Mouse (Mus musculus): ENCODE results near the gene Neu2. TPM values are rescaled to one million over a fixed set of nuclear protein-coding genes. Genes with fewer than 3 reads are reported as not detected.

The Neu2 gene
- polyA plus RNA-seq, 1 experiment from 2014 or later: not detected

- no peaks in the 10 kb centered on the region for H3K9me3 ChIP-seq
- no peak for ATAC-seq (ENCODE audit: insufficient number of reproducible peaks, low FRiP score, low TSS enrichment, low read depth)
- no peaks in the 10 kb centered on the region for H3K4me1 ChIP-seq
- 85% methylated on average over 4 of the region's 4 CpGs for WGBS
- no peak overlapping the region for H3K4me3 ChIP-seq
- no peak overlapping the region for H3K4me2 ChIP-seq
- no peak overlapping the region for H3K27ac ChIP-seq
- no peaks in the 10 kb centered on the region for H3K36me3 ChIP-seq
- no peaks in the 10 kb centered on the region for H3K27me3 ChIP-seq
- no peak overlapping the region for H3K9ac ChIP-seq
Observed at GRCm38 (mm10) chr1:87637878-87638600, 128.3 kb downstream of the Neu2 start.

DNA sequence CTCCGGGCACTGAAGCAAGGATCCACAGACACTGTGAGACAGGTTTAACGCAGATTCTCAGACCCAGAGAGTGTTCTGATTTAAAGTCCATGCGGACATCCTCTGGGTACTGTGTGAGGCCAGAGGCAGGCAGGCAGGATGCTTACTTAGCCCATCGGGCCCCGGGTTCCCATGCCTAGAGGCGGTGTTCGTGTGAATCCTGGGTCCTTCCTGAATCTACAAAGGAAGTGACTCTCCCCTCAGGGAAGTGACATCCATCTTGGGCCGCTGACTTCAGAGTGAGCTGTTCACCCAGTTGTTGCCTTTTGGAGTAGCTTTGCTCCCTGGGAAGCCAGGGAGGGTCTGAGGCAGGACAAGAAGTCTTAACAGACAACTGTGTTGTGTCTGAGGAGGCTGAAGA lies 130.0 kb downstream of the Neu2 start:
- no peaks in the 10 kb centered on the region for H3K4me1 ChIP-seq
- H3K27me3 ChIP-seq: no peaks in the 10 kb centered on the region
- H3K9me3 ChIP-seq: no peaks in the 10 kb centered on the region
- H3K27ac ChIP-seq: peak overlapping the region; percentile 69
- no peak overlapping the region for H3K4me2 ChIP-seq
- H3K36me3 ChIP-seq: no peaks in the 10 kb centered on the region
- H3K4me3 ChIP-seq: no peak overlapping the region
- 86% methylated on average over 8 of the region's 8 CpGs for WGBS
- no peak for ATAC-seq (ENCODE audit: insufficient number of reproducible peaks, low FRiP score, low TSS enrichment, low read depth)
- no peak overlapping the region for H3K9ac ChIP-seq

DNA sequence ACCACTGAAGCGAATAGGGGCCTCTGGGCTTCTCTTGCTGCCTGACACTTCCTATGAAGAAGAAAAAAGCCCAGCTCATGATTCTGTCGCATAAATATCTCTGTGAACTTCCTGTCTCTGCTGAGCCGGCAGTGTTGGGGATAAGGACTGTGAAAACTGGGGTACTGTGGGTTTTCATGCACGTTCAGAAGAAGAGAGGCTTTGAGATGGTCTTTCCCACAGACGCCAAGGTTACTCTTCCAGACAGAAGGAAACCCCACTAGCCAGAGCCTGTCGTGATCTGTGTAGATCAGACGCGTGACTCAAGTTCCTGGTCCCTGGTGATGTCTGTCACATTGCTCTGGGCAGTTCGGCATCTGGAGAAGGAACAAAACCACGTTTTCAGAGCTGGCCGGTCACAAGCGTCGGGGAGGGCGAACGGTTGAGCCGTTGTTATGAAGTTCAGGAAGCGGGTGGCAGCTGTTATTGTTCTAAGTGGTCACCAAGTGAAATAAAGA lies 130.5 kb downstream of the Neu2 start:
- Histone ChIP-seq H3K4me2 (no peak overlapping the region), H3K36me3 (no peaks in the 10 kb centered on the region), H3K9ac (no peak overlapping the region), H3K9me3 (no peaks in the 10 kb centered on the region), H3K4me1 (no peaks in the 10 kb centered on the region), H3K4me3 (no peak overlapping the region), H3K27ac (peak overlapping the region; percentile 69), H3K27me3 (no peaks in the 10 kb centered on the region)
- WGBS: 58% methylated on average over 17 of the region's 17 CpGs
- no peak for ATAC-seq (ENCODE audit: insufficient number of reproducible peaks, low FRiP score, low TSS enrichment, low read depth)

GRCm38 (mm10) chr1:87643016-87643415 lies 133.3 kb downstream of the Neu2 start:
- no peaks in the 10 kb centered on the region for H3K9me3 ChIP-seq

DNA sequence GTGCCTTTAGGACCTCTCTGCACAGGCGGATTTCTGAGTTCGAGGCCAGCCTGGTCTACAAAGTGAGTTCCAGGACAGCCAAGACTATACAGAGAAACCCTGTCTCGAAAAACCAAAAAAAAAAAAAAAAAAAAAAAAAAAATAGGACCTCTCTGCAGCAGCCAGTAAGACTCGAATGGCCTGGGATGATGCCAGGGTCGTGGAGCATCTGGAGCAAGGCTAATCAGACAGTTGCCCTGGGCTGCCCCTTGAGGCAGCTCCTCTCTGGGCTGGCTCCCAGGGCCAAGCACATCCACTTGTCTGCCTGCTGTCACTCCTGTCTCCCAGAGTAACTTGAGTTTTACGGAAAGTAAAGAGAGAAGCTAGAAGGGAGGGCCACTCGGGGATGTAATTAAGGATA lies 135.4 kb downstream of the Neu2 start:
- no peaks in the 10 kb centered on the region for H3K9me3 ChIP-seq
- no peaks in the 10 kb centered on the region for H3K4me1 ChIP-seq
- no peak overlapping the region for H3K27ac ChIP-seq
- H3K4me3 ChIP-seq: no peak overlapping the region
- no peak overlapping the region for H3K9ac ChIP-seq
- H3K36me3 ChIP-seq: no peaks in the 10 kb centered on the region
- ATAC-seq (ENCODE audit: insufficient number of reproducible peaks, low FRiP score, low TSS enrichment, low read depth): no peak
- H3K27me3 ChIP-seq: no peaks in the 10 kb centered on the region
- 64% methylated on average over 7 of the region's 7 CpGs for WGBS
- H3K4me2 ChIP-seq: no peak overlapping the region

More at GRCm38 (mm10) chr1:87643016-87643415, 133.3 kb downstream of the Neu2 start:
- H3K9ac ChIP-seq: no peak overlapping the region
- no peak overlapping the region for H3K4me2 ChIP-seq
- WGBS: 84% methylated on average over 7 of the region's 7 CpGs
- no peak overlapping the region for H3K27ac ChIP-seq
- H3K36me3 ChIP-seq: no peaks in the 10 kb centered on the region
- no peak overlapping the region for H3K4me3 ChIP-seq
- H3K27me3 ChIP-seq: no peaks in the 10 kb centered on the region
- ATAC-seq (ENCODE audit: insufficient number of reproducible peaks, low FRiP score, low TSS enrichment, low read depth): no peak
- no peaks in the 10 kb centered on the region for H3K4me1 ChIP-seq

DNA sequence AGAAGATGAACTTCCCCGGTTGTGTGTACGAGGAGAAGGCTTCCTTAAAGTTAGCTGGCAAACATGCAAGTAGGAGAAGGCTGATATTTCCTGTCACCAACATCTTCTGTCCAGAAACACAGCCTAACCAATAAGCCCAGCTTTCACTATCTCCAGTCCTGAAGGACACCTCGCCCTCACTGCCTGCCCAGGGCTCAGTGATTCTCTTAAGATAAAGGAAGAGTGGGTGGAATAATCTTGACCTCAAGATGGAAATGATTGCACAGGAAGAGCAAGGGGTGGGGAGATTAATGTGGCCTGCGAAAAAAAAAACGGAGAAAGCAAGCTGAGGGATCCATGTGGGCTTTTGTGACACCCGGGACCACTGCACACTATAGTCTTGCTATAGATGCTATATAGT lies 136.1 kb downstream of the Neu2 start:
- Histone ChIP-seq H3K36me3 (no peaks in the 10 kb centered on the region), H3K27ac (no peak overlapping the region), H3K27me3 (no peaks in the 10 kb centered on the region), H3K4me1 (no peaks in the 10 kb centered on the region), H3K4me3 (no peak overlapping the region), H3K9me3 (no peaks in the 10 kb centered on the region), H3K9ac (no peak overlapping the region), H3K4me2 (no peak overlapping the region)
- WGBS: 80% methylated on average over 6 of the region's 6 CpGs
- no peak for ATAC-seq (ENCODE audit: insufficient number of reproducible peaks, low FRiP score, low TSS enrichment, low read depth)

Other genes with a start within 250 kb of the Neu2 start
- 3.0 and 3.4 TPM in 2 replicates for gene Efhd1, start 245.5 kb upstream of the Neu2 start, polyA plus RNA-seq (2015; fragmentation: Nextera tagmentation; extraction: Ambion mirVana)
- gene Gigyf2, start 182.9 kb upstream of the Neu2 start, polyA plus RNA-seq (2015; fragmentation: Nextera tagmentation; extraction: Ambion mirVana): 49.6 and 57.5 TPM in 2 replicates
- gene Kcnj13, start 115.2 kb upstream of the Neu2 start, polyA plus RNA-seq (2015; fragmentation: Nextera tagmentation; extraction: Ambion mirVana): 0.89 and 1.2 TPM in 2 replicates
- gene Snorc, start 39.6 kb upstream of the Neu2 start, polyA plus RNA-seq (2015; fragmentation: Nextera tagmentation; extraction: Ambion mirVana): 46.8 and 84.6 TPM in 2 replicates
- 2.4 and 3.0 TPM in 2 replicates for gene Ngef, start 64.0 kb downstream of the Neu2 start, polyA plus RNA-seq (2015; fragmentation: Nextera tagmentation; extraction: Ambion mirVana)
- 7.2 and 8.8 TPM in 2 replicates for gene Inpp5d, start 110.4 kb downstream of the Neu2 start, polyA plus RNA-seq (2015; fragmentation: Nextera tagmentation; extraction: Ambion mirVana)
- 29.0 and 30.0 TPM in 2 replicates for gene Atg16l1, start 246.0 kb downstream of the Neu2 start, polyA plus RNA-seq (2015; fragmentation: Nextera tagmentation; extraction: Ambion mirVana)

Data from limb, embryonic 15.5 days (tissue).